Mouse (Mus musculus) thymus, adult 2 months (tissue): ENCODE measurements around the gene Sprr2i.

Experiments
- CTCF ChIP-seq: fragments of 200-500 bp; IDR thresholded peaks from 2 replicates; pipeline ENCODE4 v1.5.1; 2012; ENCODE audit warnings: mild to moderate bottlenecking, control low read depth, low read length, moderate library complexity, borderline replicate concordance; ENCODE audit not compliant: control insufficient read depth, poor library complexity, insufficient read depth; ENCODE audit errors: extremely low read depth
- POLR2A ChIP-seq: fragments of 200-500 bp; IDR thresholded peaks from 2 replicates; pipeline ENCODE4 v1.6.1; 2012; ENCODE audit warnings: mild to moderate bottlenecking, low read length, control low read depth, moderate library complexity; ENCODE audit not compliant: control insufficient read depth, poor library complexity, insufficient read depth; ENCODE audit errors: extremely low read depth

- TF ChIP-seq CTCF (no peak), POLR2A (no peak)
These were observed 22.4 kb upstream of the Sprr2i start, which contains the start of gene Sprr2h for GRCm38 (mm10) chr3:92385385-92385784.
